Mouse (Mus musculus): ENCODE results near the gene Fam110a. TPM values are rescaled to one million over a fixed set of nuclear protein-coding genes. Genes with fewer than 3 reads are reported as not detected.

The Fam110a gene
- polyA plus RNA-seq, 1 experiment from 2014 or later = 87.5 TPM

GRCm38 (mm10) chr2:151990985-151991394 lies 11.0 kb upstream of the Fam110a start:
- WGBS = 42% methylated on average over 1 of the region's 1 CpGs
- no peaks in the 10 kb centered on the region for H3K9me3 ChIP-seq (ENCODE audit: control insufficient read depth, low read length)
- H3K4me3 ChIP-seq (ENCODE audit: low read depth, low read length) = no peak overlapping the region
- peak overlapping the region; percentile 68 for H3K27ac ChIP-seq (ENCODE audit: low read depth, low read length)
- H3K9ac ChIP-seq (ENCODE audit: low read depth, low read length) = 0 out of 2 replicates have a peak overlapping the region, but pooled peaks have one; percentile 4
- DNase-seq (ENCODE audit: low spot score) (peak; percentile 60), ATAC-seq (ENCODE audit: low FRiP score) (peak; percentile 88)
- no peaks in the 10 kb centered on the region; the same call in 1 of the 2 replicates for H3K4me1 ChIP-seq (replicated peaks; ENCODE audit: control insufficient read depth, insufficient read depth, low read length)
- peaks cover 8% of the 10 kb centered on the region for H3K27me3 ChIP-seq (ENCODE audit: control insufficient read depth, insufficient read depth, low read length)
- no peak overlapping the region for H3K4me2 ChIP-seq (replicated peaks; ENCODE audit: low read depth, low read length)
- H3K36me3 ChIP-seq (ENCODE audit: control insufficient read depth, insufficient read depth, low read length) = no peaks in the 10 kb centered on the region

- Histone ChIP-seq H3K9me3 (ENCODE audit: control insufficient read depth, low read length) (no peaks in the 10 kb centered on the region), H3K9ac (ENCODE audit: low read depth, low read length) (no peak overlapping the region), H3K4me2 (replicated peaks; ENCODE audit: low read depth, low read length) (no peak overlapping the region), H3K36me3 (ENCODE audit: control insufficient read depth, insufficient read depth, low read length) (no peaks in the 10 kb centered on the region), H3K4me1 (replicated peaks; ENCODE audit: control insufficient read depth, insufficient read depth, low read length) (no peaks in the 10 kb centered on the region; the same call in 1 of the 2 replicates), H3K27ac (ENCODE audit: low read depth, low read length) (no peak overlapping the region), H3K4me3 (ENCODE audit: low read depth, low read length) (no peak overlapping the region), H3K27me3 (ENCODE audit: control insufficient read depth, insufficient read depth, low read length) (no peaks in the 10 kb centered on the region)
- WGBS = 79% methylated on average over 2 of the region's 2 CpGs
- no peak for ATAC-seq (ENCODE audit: low FRiP score)
- no peak for DNase-seq (ENCODE audit: low spot score)
Observed at GRCm38 (mm10) chr2:151988978-151989377, 9.0 kb upstream of the Fam110a start.

- H3K9me3 ChIP-seq (ENCODE audit: control insufficient read depth, low read length) = no peaks in the 10 kb centered on the region
- WGBS = 89% methylated on average over 8 of the region's 8 CpGs
- no peak overlapping the region for H3K9ac ChIP-seq (ENCODE audit: low read depth, low read length)
- H3K27me3 ChIP-seq (ENCODE audit: control insufficient read depth, insufficient read depth, low read length) = no peaks in the 10 kb centered on the region
- no peak for DNase-seq (ENCODE audit: low spot score)
- no peaks in the 10 kb centered on the region for H3K36me3 ChIP-seq (ENCODE audit: control insufficient read depth, insufficient read depth, low read length)
- no peaks in the 10 kb centered on the region; the same call in 1 of the 2 replicates for H3K4me1 ChIP-seq (replicated peaks; ENCODE audit: control insufficient read depth, insufficient read depth, low read length)
- no peak overlapping the region for H3K27ac ChIP-seq (ENCODE audit: low read depth, low read length)
- no peak for ATAC-seq (ENCODE audit: low FRiP score)
- no peak overlapping the region for H3K4me2 ChIP-seq (replicated peaks; ENCODE audit: low read depth, low read length)
- H3K4me3 ChIP-seq (ENCODE audit: low read depth, low read length) = no peak overlapping the region
Observed at GRCm38 (mm10) chr2:151986958-151987357, 6.9 kb upstream of the Fam110a start.

GRCm38 (mm10) chr2:151985426-151986172 lies 5.6 kb upstream of the Fam110a start:
- ATAC-seq (ENCODE audit: low FRiP score) (no peak), DNase-seq (ENCODE audit: low spot score) (no peak)
- Histone ChIP-seq H3K9me3 (ENCODE audit: control insufficient read depth, low read length) (no peaks in the 10 kb centered on the region), H3K4me3 (ENCODE audit: low read depth, low read length) (no peak overlapping the region), H3K36me3 (ENCODE audit: control insufficient read depth, insufficient read depth, low read length) (no peaks in the 10 kb centered on the region), H3K4me1 (replicated peaks; ENCODE audit: control insufficient read depth, insufficient read depth, low read length) (no peaks in the 10 kb centered on the region), H3K27me3 (ENCODE audit: control insufficient read depth, insufficient read depth, low read length) (no peaks in the 10 kb centered on the region), H3K9ac (ENCODE audit: low read depth, low read length) (no peak overlapping the region), H3K4me2 (replicated peaks; ENCODE audit: low read depth, low read length) (no peak overlapping the region), H3K27ac (ENCODE audit: low read depth, low read length) (no peak overlapping the region)
- 72% methylated on average over 7 of the region's 7 CpGs for WGBS

DNA sequence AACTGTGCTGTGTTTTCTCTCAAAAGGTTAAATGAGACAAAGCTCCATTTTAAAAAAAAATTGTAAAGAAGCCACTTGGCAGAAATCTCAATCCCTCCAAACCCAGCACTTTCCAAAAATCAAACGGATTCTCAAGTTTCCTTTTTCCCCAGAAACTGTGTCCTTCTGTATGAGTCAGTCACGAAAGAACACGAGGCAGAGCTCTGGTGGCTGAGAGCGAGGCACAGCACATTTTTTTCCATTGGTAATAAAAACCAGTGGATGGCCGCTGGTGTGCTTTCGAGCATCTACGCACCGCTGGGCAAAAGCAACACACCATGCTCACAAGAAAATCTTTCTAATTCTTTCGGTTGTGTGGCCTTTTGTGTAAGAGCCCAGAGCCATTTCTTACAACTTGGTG lies 4.0 kb upstream of the Fam110a start:
- H3K4me2 ChIP-seq (replicated peaks; ENCODE audit: low read depth, low read length) = no peak overlapping the region
- no peaks in the 10 kb centered on the region for H3K27me3 ChIP-seq (ENCODE audit: control insufficient read depth, insufficient read depth, low read length)
- peaks cover under 1% of the 10 kb centered on the region; the same call in 1 of the 2 replicates for H3K4me1 ChIP-seq (replicated peaks; ENCODE audit: control insufficient read depth, insufficient read depth, low read length)
- H3K4me3 ChIP-seq (ENCODE audit: low read depth, low read length) = no peak overlapping the region
- no peak overlapping the region for H3K27ac ChIP-seq (ENCODE audit: low read depth, low read length)
- ATAC-seq (ENCODE audit: low FRiP score) = no peak
- H3K9me3 ChIP-seq (ENCODE audit: control insufficient read depth, low read length) = no peaks in the 10 kb centered on the region
- WGBS = 71% methylated on average over 9 of the region's 9 CpGs
- H3K36me3 ChIP-seq (ENCODE audit: control insufficient read depth, insufficient read depth, low read length) = no peaks in the 10 kb centered on the region
- DNase-seq (ENCODE audit: low spot score) = no peak
- no peak overlapping the region for H3K9ac ChIP-seq (ENCODE audit: low read depth, low read length)

DNA sequence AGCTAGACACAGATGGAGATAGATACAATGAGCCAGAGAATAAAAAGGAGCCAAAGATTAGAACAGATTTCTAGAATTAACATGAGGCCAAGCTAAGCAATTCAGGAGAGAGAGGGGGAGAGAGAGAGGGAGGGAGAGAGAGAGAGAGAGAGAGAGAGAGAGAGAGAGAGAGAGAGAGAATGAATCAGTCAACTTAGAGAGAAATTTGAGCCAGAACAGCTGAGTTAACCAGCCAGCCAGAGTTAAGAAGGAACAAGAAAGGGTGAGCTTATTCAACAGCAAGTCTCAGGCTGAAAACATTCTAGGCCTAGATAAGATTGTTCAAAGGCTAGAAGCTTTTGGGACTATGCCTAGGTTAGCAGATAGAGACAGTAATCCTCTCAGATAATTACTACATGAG lies 2.5 kb upstream of the Fam110a start:
- Histone ChIP-seq H3K9ac (ENCODE audit: low read depth, low read length) (no peak overlapping the region), H3K9me3 (ENCODE audit: control insufficient read depth, low read length) (no peaks in the 10 kb centered on the region), H3K27ac (ENCODE audit: low read depth, low read length) (no peak overlapping the region), H3K4me2 (replicated peaks; ENCODE audit: low read depth, low read length) (no peak overlapping the region), H3K4me1 (replicated peaks; ENCODE audit: control insufficient read depth, insufficient read depth, low read length) (peaks cover 5% of the 10 kb centered on the region; the same call in 1 of the 2 replicates), H3K4me3 (ENCODE audit: low read depth, low read length) (no peak overlapping the region), H3K27me3 (ENCODE audit: control insufficient read depth, insufficient read depth, low read length) (no peaks in the 10 kb centered on the region), H3K36me3 (ENCODE audit: control insufficient read depth, insufficient read depth, low read length) (no peaks in the 10 kb centered on the region)
- DNase-seq (ENCODE audit: low spot score) (no peak), ATAC-seq (ENCODE audit: low FRiP score) (no peak)

- Histone ChIP-seq H3K9ac (ENCODE audit: low read depth, low read length) (no peak overlapping the region), H3K9me3 (ENCODE audit: control insufficient read depth, low read length) (no peaks in the 10 kb centered on the region), H3K27me3 (ENCODE audit: control insufficient read depth, insufficient read depth, low read length) (no peaks in the 10 kb centered on the region), H3K4me2 (replicated peaks; ENCODE audit: low read depth, low read length) (no peak overlapping the region), H3K36me3 (ENCODE audit: control insufficient read depth, insufficient read depth, low read length) (no peaks in the 10 kb centered on the region), H3K4me3 (ENCODE audit: low read depth, low read length) (no peak overlapping the region), H3K27ac (ENCODE audit: low read depth, low read length) (no peak overlapping the region), H3K4me1 (replicated peaks; ENCODE audit: control insufficient read depth, insufficient read depth, low read length) (peaks cover 5% of the 10 kb centered on the region; the same call in 1 of the 2 replicates)
- ATAC-seq (ENCODE audit: low FRiP score) (no peak), DNase-seq (ENCODE audit: low spot score) (no peak)
- WGBS = 69% methylated on average over 6 of the region's 6 CpGs
Observed at GRCm38 (mm10) chr2:151981268-151981667, 1.2 kb upstream of the Fam110a start.

DNA sequence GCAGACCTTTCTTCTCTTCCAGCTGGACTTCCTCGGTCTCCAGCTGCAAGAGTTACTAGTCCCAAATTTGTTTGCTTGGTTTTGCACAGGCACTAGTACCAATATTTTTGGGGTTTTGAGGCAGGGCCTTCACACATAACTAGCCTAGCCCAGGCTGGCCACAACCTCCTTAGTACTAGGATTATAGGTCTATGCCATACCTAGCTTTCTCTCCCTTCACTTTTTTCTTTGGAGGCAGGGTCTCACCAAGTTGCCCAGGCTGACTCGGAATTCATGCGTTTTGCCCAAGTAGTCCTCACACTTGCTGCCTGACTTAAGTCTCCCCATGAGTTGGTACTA lies 305 bp upstream of the Fam110a start:
- H3K27ac ChIP-seq (ENCODE audit: low read depth, low read length) = peak overlapping the region; percentile 70
- peak overlapping the region; percentile 71; the same call in 1 of the 2 replicates for H3K4me2 ChIP-seq (replicated peaks; ENCODE audit: low read depth, low read length)
- DNase-seq (ENCODE audit: low spot score) = no peak
- peak overlapping the region; percentile 92 for H3K4me3 ChIP-seq (ENCODE audit: low read depth, low read length)
- H3K9me3 ChIP-seq (ENCODE audit: control insufficient read depth, low read length) = no peaks in the 10 kb centered on the region
- H3K27me3 ChIP-seq (ENCODE audit: control insufficient read depth, insufficient read depth, low read length) = no peaks in the 10 kb centered on the region
- peaks cover 5% of the 10 kb centered on the region; the same call in 1 of the 2 replicates for H3K4me1 ChIP-seq (replicated peaks; ENCODE audit: control insufficient read depth, insufficient read depth, low read length)
- 45% methylated on average over 3 of the region's 3 CpGs for WGBS
- peak; percentile 54 for ATAC-seq (ENCODE audit: low FRiP score)
- H3K36me3 ChIP-seq (ENCODE audit: control insufficient read depth, insufficient read depth, low read length) = no peaks in the 10 kb centered on the region
- peak overlapping the region; percentile 40 for H3K9ac ChIP-seq (ENCODE audit: low read depth, low read length)

GRCm38 (mm10) chr2:151978494-151978893 lies 1.5 kb downstream of the Fam110a start:
- Histone ChIP-seq H3K4me2 (replicated peaks; ENCODE audit: low read depth, low read length) (peak overlapping the region; percentile 71), H3K9ac (ENCODE audit: low read depth, low read length) (no peak overlapping the region), H3K27me3 (ENCODE audit: control insufficient read depth, insufficient read depth, low read length) (no peaks in the 10 kb centered on the region), H3K4me1 (replicated peaks; ENCODE audit: control insufficient read depth, insufficient read depth, low read length) (peaks cover 5% of the 10 kb centered on the region; the same call in 1 of the 2 replicates), H3K36me3 (ENCODE audit: control insufficient read depth, insufficient read depth, low read length) (no peaks in the 10 kb centered on the region), H3K9me3 (ENCODE audit: control insufficient read depth, low read length) (no peaks in the 10 kb centered on the region), H3K4me3 (ENCODE audit: low read depth, low read length) (peak overlapping the region; percentile 92; the same call in 1 of the 2 replicates), H3K27ac (ENCODE audit: low read depth, low read length) (no peak overlapping the region)
- WGBS = 72% methylated on average over 6 of the region's 6 CpGs
- DNase-seq (ENCODE audit: low spot score) (no peak), ATAC-seq (ENCODE audit: low FRiP score) (no peak)

All from hindbrain, embryonic 11.5 days (tissue).